8 mouse cellular contexts compared by ENCODE assay signal in the genomic region with DNA sequence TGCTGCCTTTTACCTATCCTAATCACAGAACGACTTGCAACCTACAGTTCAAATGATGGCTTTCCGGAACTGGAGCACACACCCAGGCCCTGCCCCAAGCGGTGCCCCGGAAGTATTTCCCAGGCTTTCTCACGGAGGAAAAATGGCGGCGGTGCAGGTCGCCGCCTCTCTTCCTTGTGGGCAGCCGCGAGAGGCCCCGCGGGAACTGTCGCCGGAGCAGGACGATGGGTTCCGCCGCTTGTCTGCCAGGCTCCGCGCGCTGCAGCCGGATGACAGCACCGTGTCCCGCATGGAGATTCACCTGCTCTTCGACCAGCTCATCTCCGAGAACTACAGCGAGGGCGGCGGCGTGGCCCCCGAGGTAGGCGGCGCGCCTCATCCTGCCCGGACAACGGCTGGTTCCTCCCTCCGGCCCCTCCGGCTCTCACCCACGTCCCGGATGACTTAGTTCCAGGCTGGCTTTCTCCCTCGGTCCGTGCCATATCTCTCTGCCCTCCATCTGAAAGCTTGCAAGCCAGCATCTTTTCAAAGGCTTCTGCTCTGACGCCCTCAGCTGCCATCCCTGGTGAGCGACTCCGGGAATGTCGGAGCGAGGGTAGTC. TPM values are rescaled to one million over a fixed set of nuclear protein-coding genes. Genes with fewer than 3 reads are reported as not detected.
A peak's percentile ranks its signal among the peaks of the same experiment; 100 is the strongest.
DNase-seq lines count a peak whose midpoint lies in the region; ATAC-seq lines count a peak whose summit lies in the region.

A gene (plus strand): TSS at position 116 of the 601 bp plus-strand sequence.

- peaks cover 26% of the 10 kb centered on the region for H3K36me3 ChIP-seq in hindbrain, embryonic 15.5 days

- peaks cover 18% of the 10 kb centered on the region for H3K27me3 ChIP-seq in hindbrain, embryonic 15.5 days

- H3K4me3 ChIP-seq in hindbrain, embryonic 15.5 days = peak within 1 kb of the TSS; percentile 76

- peak within 1 kb of the TSS; percentile 74 for H3K4me2 ChIP-seq in hindbrain, embryonic 15.5 days

- under 1% methylated on average over 47 of the region's 47 CpGs for WGBS in hindbrain, embryonic 15.5 days

- H3K9ac ChIP-seq in hindbrain, embryonic 15.5 days = peak within 1 kb of the TSS; percentile 80

- no peaks in the 10 kb centered on the region for H3K9me3 ChIP-seq in hindbrain, embryonic 15.5 days

- peak; percentile 93 for DNase-seq in R1 (ENCODE audit: low read depth, low spot score)
- DNase-seq in cerebellum, postnatal 25 days = peak; percentile 94 to 95
- peak; percentile 86 to 91 for DNase-seq in frontal cortex, postnatal 36 days (ENCODE audit: low spot score in 2 of 2)
- peak; percentile 86 for DNase-seq in left cerebral cortex, adult 11 months (ENCODE audit: low spot score)
- peak; percentile 93 to 94 for DNase-seq in lung, postnatal 4 days
- DNase-seq in retina, postnatal 7 days (ENCODE audit: low read depth, low spot score) = peak; percentile 87
- DNase-seq in urinary bladder, adult 2 months (ENCODE audit: low spot score) = peak; percentile 74

- H3K4me1 ChIP-seq in hindbrain, embryonic 15.5 days (replicated peaks) = peaks cover 21% of the 10 kb centered on the region

- ATAC-seq in hindbrain, embryonic 15.5 days (ENCODE audit: low FRiP score, low read depth) = peak; percentile 97

- H3K27ac ChIP-seq in hindbrain, embryonic 15.5 days (replicated peaks) = peak within 1 kb of the TSS; percentile 92

RNA-seq across cellular contexts. Expression of the gene that starts here (rescaled TPM):
- polyA plus RNA-seq in hindbrain, embryonic 15.5 days (2015; fragmentation: Nextera tagmentation; extraction: Ambion mirVana) = 31.3 and 32.7 TPM in 2 replicates
- polyA plus RNA-seq in urinary bladder, adult 2 months (2012; rRNA removed) = 12.5 and 13.1 TPM in 2 replicates

Comparison
In these comparisons a context has a peak if more than half of its experiments do, and no peak if none do; other contexts are left out.
1. Peak in every context shown above with its lines: DNase-seq, ATAC-seq, H3K4me3 ChIP-seq and H3K27ac ChIP-seq.